Mouse (Mus musculus) bone marrow, adult 2 months (tissue): Measurements from ENCODE around the gene Scd1.

Experiments
- CTCF ChIP-seq: fragments of 200-500 bp; IDR thresholded peaks from 2 replicates; pipeline ENCODE4 v1.5.1; 2011; ENCODE audit warnings: low read length, control low read depth; ENCODE audit not compliant: control insufficient read depth, insufficient read depth
- POLR2A ChIP-seq: fragments of 200-500 bp; IDR thresholded peaks from 2 replicates; pipeline ENCODE4 v1.6.1; 2011; ENCODE audit warnings: low read depth, mild to moderate bottlenecking, control low read depth, low read length, borderline replicate concordance; ENCODE audit not compliant: control insufficient read depth

GRCm38 (mm10) chr19:44364029-44364428, 43.6 kb downstream of the Scd1 start:
- TF ChIP-seq CTCF (no peak), POLR2A (no peak)
